Mouse (Mus musculus) layer of hippocampus, postnatal 25 days (tissue): ENCODE results near the gene Elmod3. TPM values are rescaled to one million over a fixed set of nuclear protein-coding genes. Genes with fewer than 3 reads are reported as not detected.

Experiments used
- DNase-seq, 2 experiments: peaks; one replicate each; pipeline ENCODE4 v3.0.0; 2022; ENCODE audit warnings: mixed read lengths in 2 of 2, low spot score in 1 of 2; ENCODE audit errors: extremely low spot score in 1 of 2
- total RNA-seq, 2 experiments: library from RNA; stranded (reverse); gene quantifications; 2 replicates each; pipeline ENCODE4 v1.2.3; 2021

Gene Elmod3
- total RNA-seq, 2 experiments from 2014 or later: 22.0 to 23.4 TPM

DNA sequence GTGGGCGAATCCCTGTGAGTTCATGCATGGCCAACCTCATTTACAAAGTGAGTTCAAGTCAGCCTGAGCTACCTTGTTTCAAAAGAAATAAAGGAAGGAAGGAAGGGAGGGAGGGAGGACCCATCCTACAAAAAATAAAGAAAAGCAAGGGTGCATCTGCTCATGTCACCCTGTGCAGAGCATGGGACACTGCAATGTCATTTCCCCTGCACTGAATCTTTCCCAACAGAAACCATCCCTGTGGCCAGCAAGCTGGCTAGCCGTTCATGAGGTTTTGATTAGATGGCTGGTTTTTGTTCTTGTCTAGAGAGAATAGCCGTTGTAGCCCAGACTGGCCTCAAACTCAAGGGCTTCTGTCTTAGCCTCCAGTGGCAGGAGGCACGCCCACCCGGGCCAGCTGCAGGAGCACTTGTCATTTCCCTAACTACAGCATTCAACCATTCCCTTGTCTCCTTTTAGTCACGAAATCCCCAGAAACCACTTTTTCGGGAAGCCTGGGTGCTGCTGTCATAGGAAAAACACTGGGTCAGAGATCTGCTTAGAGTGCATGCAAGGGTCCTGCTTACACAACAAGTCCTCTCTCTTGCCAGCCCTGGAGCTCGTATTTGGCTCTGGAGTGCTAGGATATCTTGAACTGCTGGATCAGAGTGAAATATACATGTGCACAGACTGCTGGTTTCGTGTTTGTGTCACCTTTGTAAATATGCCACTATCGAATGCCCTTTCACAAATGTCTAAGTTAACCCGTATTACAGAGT lies 16.4 kb downstream of the Elmod3 start:
- DNase-seq: no peak

DNA sequence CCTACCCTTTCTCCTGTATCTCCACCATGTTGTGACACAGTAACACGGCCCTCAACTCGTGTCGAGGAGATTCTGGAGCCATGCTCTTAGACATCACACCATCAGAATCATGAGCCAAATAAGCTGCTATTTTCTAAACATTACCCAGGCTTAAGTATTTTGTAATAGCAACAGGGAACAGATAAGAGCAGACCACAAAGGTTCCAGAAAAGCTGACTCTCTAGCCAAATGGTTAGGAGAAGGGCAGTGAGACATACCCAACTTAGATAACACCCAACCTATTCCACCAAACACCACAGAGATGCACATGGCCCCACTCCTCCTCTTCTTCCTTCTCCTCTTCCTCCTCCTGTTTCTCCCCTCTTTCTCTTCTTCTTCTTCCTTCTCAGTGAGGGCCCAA lies 22.2 kb downstream of the Elmod3 start:
- no peak for DNase-seq

- DNase-seq: no peak
Measured at GRCm38 (mm10) chr6:72571826-72572225, 26.4 kb downstream of the Elmod3 start.

GRCm38 (mm10) chr6:72570644-72571397 lies 27.4 kb downstream of the Elmod3 start:
- DNase-seq: no peak

DNA sequence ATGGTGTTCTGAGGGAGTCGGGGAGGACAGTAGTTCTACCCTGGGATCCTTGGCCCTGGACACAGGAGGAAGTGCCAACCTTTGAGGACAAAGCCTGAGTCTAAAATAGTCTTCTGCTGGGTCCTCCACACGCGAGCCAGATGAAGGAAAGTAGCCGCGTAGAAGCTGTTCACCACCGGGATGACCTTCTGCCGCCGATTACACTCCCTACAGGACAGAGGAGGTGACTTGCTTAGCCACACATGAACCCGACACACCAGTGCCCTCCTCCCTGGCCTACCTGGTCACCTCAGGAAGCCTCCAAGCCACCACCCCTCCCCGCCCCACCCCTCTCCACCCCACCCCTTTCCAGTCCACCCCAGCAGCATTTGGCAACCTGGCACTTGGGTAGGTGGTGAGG lies 29.5 kb downstream of the Elmod3 start:
- DNase-seq: no peak

GRCm38 (mm10) chr6:72567508-72567907 lies 30.7 kb downstream of the Elmod3 start:
- no peak for DNase-seq

- DNase-seq: peak; percentile 83 to 97
Measured at GRCm38 (mm10) chr6:72566044-72566443, 32.2 kb downstream of the Elmod3 start.

DNA sequence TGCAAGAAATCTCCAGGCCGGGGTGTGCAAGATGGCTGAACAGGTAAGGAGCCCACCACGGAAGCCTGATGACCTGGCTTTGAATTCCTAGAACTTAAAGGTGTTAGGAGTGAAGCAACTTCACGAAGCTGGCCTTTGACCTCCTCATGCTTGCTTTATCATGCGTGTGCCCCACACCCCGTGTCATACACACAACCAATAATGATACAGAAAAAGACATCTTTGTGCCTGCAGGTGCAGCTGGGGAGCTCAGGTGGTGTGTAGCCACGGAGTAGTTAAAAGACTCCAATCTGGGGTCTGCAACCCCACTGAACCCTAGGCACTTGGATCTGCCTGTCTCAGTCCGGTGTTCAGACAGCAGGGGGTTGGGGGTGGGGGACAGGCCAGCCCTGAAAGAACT lies 32.7 kb downstream of the Elmod3 start:
- no peak for DNase-seq

GRCm38 (mm10) chr6:72562894-72563293 lies 35.3 kb downstream of the Elmod3 start:
- DNase-seq: no peak

DNA sequence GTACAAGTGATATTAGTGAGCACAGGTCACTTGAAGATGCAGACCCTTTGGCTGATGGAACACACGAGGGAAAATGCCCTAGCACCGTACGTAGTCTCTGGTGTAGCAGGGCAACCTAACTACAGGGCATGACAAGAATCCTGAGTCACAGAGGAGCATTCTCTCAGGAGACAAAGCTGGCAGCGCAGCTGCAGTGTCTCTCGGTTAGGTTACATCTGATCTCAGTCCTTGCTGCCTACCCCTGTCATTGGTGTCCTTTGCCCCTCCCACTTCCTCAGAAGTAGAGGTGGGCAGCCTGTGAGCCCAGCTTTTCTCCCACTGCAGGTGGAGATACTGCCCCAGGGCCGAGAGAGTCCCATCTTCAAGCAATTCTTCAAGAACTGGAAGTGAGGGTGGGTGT lies 35.7 kb downstream of the Elmod3 start:
- DNase-seq: no peak

DNA sequence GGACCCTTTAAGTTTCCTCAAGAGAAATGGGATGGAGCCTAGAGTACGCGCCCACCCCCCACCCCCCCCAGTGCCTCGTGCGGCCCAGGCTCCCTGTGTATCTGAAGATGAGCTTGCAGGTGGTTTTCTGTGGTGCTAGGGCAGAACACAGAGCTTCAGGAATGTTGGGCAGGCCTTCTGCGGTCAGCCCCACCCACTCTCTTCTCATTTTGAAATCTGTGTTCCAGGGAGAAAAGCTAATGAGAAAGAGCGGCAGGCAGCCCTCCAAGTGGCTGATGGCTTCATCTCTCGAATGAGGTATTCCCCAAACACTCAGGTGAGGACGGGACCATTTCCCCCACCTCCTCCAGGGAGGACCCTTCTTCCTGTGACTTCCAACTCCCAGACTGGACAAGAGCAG lies 37.4 kb downstream of the Elmod3 start:
- no peak for DNase-seq

DNA sequence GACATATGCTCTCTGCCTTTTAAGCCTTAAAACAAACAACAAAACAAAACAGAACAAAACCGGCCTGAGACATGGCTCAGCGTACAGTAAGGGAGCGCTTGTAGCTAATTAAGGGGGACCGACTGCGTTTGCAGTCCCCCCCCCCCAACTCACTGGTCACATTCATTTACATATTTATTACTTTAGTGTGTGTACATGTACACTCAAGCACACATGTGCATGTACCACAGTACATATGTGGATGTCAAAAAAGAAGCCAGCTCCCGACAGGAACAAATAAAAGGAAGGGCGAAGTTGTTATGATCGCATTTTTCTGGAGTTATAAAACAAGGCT lies 45.2 kb downstream of the Elmod3 start:
- DNase-seq: no peak

DNA sequence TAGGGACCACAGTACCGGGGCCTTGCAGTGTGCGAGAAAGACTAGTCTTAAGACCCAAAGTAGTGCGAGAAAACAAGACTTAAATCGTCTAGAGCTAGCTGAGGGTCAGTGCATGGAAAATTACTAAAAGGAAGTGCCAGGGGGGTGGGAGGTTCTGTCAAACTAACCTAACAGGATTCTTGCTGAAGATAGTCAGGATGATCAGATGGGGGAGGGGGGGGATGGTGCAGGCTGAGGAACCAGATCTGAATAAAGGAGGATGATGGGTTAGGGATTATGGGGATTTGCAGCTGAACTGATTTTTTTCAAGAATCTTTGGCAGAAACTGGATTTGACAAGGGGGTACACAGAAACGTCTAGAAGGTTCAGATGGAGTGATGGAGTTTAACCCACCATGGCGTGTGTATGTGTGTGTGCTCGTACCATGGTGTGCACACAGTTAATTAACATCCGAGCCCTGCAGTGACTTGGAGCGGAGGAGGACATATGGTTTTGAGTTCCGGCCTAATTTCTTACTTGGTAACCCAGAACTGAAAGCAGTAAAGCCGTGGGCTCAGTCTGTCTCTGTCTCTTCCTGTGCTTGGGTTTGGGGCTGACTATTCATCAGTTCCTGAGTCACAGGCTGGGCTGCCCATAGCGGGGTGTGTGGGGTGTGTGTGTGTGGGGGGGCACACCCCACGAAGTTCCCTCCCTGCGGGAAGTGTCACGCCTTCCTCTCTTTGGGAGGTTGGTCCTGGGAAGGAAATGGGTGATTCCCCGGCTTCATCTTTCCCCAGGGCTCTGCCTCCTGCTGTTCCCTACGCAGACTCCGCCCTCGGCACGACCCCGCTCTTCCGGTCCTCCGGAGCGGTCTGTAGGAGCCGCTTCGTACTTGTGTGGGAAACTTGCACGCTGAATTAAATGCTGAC lies 45.8 kb downstream of the Elmod3 start:
- no peak for DNase-seq

GRCm38 (mm10) chr6:72550503-72551100 lies 47.6 kb downstream of the Elmod3 start:
- no peak for DNase-seq

DNA sequence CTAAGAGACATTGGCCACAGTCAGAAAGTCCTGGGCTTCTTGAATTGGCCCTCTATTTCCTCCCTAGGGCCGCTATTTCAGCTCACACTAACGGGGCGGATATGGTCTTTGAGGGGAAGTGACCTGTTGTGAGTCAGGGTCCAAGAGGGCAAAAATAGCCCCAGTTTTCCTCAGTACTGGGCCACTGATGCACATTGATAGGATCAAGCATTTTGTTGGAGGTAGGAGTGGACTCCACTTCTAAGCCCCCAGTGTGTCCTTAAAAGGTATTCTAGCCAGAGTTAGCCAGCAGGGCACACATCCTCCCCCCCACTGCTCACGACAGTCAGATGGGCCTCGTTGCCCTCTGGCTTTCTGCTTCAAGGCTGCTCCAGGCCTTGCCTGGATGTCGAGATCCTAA lies 48.2 kb downstream of the Elmod3 start:
- DNase-seq: no peak

- DNase-seq: no peak
Measured at GRCm38 (mm10) chr6:72549041-72549580, 49.1 kb downstream of the Elmod3 start.

- no peak for DNase-seq
Measured at GRCm38 (mm10) chr6:72547862-72548261, 50.4 kb downstream of the Elmod3 start.

GRCm38 (mm10) chr6:72547121-72547520 lies 51.1 kb downstream of the Elmod3 start:
- DNase-seq: no peak

GRCm38 (mm10) chr6:72545377-72545776 lies 52.8 kb downstream of the Elmod3 start:
- no peak for DNase-seq

DNA sequence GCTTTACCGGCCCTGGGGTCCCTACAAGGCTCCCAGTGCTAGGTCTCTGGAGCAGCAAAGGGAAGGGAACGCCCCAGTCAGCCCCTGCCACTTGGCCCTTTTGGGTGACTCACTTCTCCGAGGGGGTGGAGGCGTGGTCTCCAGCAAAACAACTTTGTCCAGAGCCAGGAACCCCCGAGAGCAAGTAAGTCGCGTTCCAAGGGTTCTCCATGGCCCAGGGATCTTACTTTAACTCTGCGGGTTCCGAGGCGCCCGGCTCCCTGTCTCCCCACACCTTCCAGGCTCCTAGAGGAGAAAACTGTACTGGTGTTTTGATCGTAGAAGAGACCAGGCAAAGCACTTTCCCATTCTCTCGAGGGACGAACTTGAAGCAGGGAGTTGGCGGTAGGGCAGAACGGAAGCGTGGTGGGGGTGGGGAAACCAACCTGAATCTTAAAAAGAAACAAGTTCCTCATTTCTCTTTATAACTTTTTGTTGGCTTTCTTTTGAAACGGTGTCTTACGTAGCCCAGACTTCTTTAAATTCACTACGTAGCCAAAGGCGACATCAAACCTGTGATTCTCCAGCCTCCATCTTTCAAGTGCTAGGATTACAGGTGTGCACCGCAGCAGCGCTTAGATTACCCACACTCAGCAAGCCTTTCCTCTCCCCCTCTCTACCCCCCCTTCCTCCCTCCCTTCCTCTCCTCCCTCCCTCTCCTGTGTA lies 53.8 kb downstream of the Elmod3 start, which contains the start of gene Capg:
Capg (plus strand) TSS at position 109 of the 705 bp plus-strand sequence.
- DNase-seq: no peak
